Mouse (Mus musculus) bone marrow, adult 2 months (tissue): Measurements from ENCODE around the gene Armc12.

Experiments
- CTCF ChIP-seq: fragments of 200-500 bp; IDR thresholded peaks from 2 replicates; pipeline ENCODE4 v1.5.1; 2011; ENCODE audit warnings: low read length, control low read depth; ENCODE audit not compliant: control insufficient read depth, insufficient read depth
- POLR2A ChIP-seq: fragments of 200-500 bp; IDR thresholded peaks from 2 replicates; pipeline ENCODE4 v1.6.1; 2011; ENCODE audit warnings: low read depth, mild to moderate bottlenecking, control low read depth, low read length, borderline replicate concordance; ENCODE audit not compliant: control insufficient read depth

DNA sequence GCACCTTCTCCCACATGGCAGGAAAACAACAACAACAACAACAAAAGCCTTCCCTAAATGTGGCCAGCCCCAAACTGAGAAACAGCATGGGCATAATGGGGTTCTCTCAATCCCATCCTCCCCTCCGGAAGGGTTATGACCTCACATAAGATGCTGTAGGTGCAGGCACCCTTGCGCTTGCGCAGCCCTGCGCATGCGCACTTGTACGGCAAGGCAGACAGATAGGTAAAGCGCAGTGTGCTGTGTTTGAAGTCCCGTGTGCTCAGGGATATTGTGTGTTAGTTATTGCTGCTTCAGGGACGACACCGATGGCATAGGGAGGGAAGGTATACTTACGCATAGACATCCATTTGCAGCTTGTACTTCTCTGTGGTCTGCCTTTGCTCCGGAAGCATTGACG, 2.7 kb downstream of the Armc12 start:
- TF ChIP-seq CTCF (no peak), POLR2A (no peak)
